Mouse (Mus musculus): ENCODE measurements at regions not wholly inside any gene's neighbourhood (a gene's known extent, or its start where the extent isn't known, plus 50 kb on each side); places are given as distances from the start of the nearest gene placed in this dataset.

DNA sequence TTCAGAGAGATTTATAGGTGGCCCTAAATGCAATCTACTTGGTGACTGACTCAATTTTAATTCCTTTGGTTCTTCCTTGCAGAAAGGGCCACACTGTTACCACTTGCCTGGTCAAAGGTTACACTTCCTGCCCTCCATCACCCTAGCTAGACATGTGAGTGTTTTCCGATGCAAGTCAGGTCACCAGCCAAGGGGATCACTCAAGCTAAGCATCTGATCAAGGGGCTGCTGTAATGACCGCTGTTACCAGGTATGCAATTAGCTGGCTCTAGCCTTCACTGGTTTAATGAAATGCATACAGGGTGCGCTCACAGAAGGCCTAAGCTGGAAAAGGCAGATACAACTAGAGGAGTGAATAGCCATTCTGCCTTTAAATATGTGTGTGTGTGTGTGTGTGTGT, 105.1 kb downstream of the Mtx2 start:
- peak; percentile 59 for DNase-seq

DNA sequence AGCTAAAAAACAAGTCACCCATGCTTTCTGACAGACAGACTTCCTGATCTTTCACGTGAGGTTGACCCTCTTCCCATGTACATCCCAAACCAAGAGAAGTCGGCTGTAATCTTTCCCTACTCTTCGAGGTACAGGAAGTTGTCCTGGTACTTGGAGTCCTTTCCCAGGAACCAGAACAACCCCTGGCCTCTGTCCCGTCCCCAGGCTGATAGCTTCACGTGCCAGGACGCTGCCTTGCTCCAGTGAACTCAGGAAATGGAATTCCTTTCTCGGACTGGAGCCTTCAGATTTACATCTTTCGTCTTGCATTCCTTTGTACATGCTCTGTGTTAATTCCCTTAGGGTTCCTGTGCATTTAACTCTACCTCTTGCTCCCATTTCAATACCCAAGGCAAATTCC, 107.6 kb downstream of the Mtx2 start:
- peak; percentile 96 for DNase-seq

DNA sequence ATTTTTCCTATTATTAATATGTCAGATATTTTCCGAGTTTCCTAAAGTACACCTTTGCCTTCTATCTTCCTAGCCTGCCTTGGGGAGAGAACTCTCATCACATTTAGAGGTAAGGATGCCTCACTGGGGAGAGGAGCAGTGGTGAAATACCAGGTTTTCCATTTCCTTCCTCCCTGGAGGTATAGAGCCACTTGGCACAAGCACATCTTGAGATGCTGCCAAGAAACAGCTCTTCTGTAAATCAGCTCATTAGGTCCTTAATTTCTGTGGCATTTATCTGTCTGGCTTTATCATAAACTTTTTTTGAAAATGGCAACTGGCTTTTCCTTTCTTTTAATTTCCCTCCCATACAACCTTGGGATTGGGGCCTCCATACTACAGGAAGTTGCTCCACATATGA, 108.2 kb downstream of the Mtx2 start:
- DNase-seq = peak; percentile 25

- peak; percentile 54 for DNase-seq
Measured at GRCm38 (mm10) chr2:74938711-74939110, 113.1 kb downstream of the Mtx2 start.

GRCm38 (mm10) chr2:74941966-74942365, 116.4 kb downstream of the Mtx2 start:
- peak; percentile 53 for DNase-seq

- DNase-seq = peak; percentile 48
Measured at GRCm38 (mm10) chr2:74942611-74943198, 117.1 kb downstream of the Mtx2 start.

DNA sequence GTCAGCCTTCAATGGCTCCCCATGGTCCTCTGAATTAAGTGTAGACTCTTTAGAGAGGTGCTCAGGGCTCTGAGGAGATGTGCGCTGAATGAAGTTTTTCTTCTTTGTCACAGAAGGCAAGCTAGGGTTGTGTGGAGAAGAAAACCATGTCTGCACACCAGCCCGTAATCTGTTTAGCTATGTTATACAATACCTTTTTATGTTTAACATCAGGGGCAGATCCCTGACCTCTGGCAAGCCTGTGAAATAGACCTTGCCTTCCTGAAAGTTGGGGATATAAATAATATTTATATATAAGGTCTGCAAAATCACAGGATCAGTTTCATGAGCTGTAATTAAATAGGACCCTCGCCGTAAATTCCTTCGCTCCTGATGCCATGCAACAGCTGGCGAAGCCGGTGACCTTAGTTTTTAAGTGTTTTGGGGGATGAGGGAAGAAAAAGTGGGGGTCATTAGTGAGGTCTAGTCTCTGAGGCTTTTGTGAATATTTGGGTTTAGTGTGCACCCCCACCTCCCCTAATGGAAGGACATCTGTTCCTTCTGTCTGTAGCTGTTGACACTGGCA, 119.7 kb downstream of the Mtx2 start:
- peak; percentile 11 for DNase-seq

DNA sequence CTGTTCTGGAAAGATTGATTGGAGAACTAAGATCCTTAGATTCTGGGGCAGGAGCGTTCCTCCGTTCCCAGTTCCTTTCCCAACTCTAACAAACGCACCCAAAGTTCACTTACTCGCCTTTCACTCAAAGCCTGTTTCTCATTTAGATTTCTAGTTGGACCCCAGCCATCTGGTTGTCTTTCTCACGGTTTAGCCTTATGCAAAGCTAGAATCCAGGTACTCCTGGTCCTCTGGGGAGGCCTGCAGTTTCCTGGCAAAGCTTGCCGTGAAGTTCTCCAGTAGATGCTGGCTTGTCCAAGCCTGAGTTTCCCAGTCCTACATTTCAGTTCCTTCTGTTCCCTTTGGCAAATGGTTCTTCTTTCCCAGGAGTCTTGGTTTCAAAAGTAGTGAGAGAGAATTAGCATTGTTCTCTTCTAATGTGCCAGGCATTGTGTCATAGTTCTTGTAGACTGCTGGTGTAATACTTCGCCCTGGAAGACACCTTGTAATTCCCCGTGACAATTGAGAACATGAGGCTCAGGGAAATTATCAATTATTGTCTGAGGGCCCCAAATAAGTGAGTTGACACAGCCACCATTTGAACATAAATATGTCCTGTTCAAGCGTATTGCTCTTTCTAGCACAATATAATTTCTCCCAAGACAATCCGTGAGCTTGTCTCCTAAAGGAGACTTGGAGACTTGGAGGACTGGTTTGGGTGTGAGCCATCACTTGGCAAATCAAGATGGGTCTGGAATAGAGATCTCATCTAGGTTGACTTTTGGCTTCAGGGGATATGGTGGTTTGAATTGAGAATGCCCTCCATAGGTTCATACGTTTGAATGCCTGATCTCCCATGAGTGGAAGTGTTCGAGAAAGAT, 126.0 kb downstream of the Mtx2 start:
- peak; percentile 71 for DNase-seq

DNA sequence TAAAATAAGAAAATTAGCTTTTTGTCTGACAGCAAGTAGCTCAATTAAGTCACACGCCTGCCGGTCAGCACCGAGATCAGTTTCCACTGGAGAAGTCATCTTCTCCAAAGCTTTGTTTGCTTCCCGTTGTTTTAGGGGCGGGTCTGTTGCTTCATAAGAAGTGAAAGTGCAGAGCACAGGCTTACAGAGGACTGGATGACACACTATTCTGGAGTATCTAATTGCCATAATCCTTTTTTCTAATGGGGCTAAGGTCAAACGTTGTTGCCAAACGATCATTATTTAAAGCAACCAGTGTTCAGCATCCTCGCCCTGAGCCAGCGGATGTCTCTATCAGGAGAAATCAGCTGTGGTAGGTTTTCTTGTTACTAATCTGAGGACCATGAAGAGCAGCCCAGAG, 128.5 kb downstream of the Mtx2 start:
- peak; percentile 35 for DNase-seq

GRCm38 (mm10) chr2:74955281-74956128, 129.9 kb downstream of the Mtx2 start:
- peak; percentile 71 for DNase-seq

DNA sequence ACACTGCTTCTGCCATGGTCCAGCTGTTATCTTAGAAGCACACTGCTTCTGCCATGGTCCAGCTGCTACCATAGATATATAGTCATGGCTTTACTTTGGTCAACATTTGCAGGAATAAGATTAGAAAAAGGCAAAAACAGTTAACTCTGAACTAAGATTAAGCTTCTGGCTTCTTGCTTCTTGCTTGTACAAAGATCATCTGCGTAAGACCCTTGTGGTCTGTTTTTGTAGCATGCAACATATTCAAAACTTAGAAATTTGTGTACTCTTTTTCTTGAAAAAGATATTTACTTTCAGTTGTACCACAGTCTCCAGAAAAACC, 130.5 kb downstream of the Mtx2 start:
- DNase-seq = no peak

GRCm38 (mm10) chr2:74956556-74956955, 131.0 kb downstream of the Mtx2 start:
- DNase-seq = peak; percentile 61

- DNase-seq = peak; percentile 55
Measured at GRCm38 (mm10) chr2:74959936-74960335, 134.3 kb downstream of the Mtx2 start.

DNA sequence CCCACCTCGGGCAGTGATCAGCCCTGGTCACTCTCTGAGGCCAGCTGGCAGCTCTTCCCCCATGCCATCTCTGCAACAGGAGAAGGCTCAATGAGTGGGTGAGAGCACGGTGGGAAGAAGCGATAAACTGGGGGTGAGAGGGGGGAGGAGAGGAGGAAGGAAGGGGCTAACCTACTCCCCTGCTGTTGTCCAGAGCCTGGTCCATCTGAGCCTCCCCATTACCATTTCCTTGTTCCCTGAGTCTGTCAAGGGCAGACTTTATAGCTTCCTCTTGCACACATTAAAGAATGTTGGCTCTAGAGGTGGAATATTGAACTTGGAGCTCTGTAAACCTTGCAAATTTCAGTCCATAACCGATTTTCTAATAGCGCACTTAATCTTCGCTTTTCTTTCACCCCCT, 136.8 kb downstream of the Mtx2 start:
- DNase-seq = peak; percentile 69

DNA sequence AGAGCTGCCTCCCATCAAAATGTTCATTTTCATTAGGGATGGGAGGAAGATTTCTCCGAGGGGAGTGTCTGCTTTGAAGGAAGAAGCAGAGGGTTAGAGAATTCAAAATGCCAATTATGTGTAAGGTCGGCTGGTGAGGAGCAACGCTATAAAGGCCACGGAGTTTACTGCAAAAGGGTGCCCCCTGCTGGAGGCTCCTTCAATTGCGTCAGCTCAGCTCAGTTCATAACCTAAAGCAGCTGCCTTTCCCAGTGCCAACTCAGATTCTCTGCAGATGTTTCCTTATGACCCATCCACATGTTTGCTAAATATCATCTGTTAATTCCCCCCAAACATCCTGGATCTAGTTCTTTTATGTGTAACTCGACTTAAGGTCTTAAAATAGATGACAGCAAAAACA, 138.8 kb downstream of the Mtx2 start:
- peak; percentile 96 for DNase-seq

GRCm38 (mm10) chr2:74964980-74965379, 139.4 kb downstream of the Mtx2 start:
- DNase-seq = no peak

DNA sequence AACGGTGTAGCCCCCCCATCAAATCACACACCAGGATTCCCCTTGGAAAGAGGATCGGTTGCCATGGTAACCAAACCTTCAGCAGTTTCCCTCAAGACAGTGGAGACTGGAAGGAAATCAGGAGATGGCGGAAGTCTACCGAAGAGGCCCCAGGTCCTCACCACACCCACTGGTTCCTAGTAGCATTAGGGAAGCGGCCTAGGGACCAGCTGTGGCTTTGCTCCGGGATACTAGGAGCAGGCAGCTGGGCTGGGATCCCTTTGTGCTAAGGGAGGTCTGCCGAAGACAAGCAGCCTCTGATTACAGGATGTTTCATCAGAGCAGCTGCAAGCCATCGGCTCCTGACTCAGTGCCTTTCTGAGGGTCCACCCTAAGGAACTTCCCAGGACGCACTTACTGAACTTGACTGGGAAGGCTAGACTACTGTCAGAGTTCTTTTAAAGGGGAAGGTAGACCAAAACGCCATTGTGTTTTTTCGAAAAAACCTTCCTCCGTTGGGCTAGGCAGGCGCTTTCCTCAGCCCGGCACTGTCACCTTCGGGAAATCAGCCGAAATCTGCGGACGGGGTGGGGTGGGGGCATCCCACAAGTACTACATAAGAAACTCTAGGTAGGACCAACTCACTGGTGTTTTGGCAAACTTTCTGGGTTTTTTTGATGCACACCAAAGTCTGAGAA, 139.9 kb downstream of the Mtx2 start:
- peak; percentile 99 for DNase-seq

- peak; percentile 87 for DNase-seq
Measured at GRCm38 (mm10) chr2:74970611-74971265, 145.1 kb downstream of the Mtx2 start.

DNA sequence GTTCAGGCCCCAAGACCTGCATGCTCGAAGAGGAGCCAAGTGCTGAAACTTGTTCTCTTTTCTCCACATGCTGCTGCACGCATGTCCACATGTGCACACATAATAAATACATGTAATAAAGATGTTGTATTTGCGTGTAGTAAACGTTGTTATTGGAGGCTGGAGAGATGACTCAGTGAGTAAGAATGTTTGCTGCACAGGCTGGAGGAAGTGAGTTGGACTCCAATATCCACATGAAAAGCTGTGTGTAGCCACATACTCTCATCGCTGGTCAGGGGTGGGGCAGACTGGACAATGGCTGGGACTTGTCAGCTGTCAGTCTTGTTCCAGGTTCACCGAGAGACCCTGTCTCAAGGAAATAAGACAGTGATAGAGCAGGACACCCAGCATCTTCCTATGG, 147.8 kb downstream of the Mtx2 start:
- peak; percentile 87 for DNase-seq

GRCm38 (mm10) chr2:74974595-74975325, 149.2 kb downstream of the Mtx2 start:
- peak; percentile 77 for DNase-seq

DNA sequence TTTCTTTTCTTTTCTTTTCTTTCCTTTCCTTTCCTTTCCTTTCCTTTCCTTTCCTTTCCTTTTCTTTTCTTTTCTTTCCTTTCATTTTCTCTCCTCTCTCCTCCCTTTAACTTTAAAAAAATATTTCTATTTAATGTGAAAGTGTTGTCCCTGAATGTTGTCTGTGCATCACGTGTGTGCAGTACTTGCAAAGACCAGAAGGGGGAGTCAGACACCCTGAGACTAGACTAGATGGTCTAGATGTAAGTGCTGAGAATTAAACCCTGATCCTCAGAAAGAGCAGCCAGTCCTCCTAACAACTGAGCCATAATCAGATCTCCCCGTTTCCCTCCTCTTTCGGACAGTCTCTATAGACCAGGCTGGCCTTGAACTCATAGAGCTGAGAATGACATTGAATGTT, 151.7 kb downstream of the Mtx2 start:
- peak; percentile 56 for DNase-seq
